Mouse (Mus musculus): ENCODE data around the gene Rnf34. TPM values are rescaled to one million over a fixed set of nuclear protein-coding genes. Genes with fewer than 3 reads are reported as not detected.

Gene Rnf34
- 32.8 and 37.1 TPM in 2 replicates for polyA plus RNA-seq (2014; fragmentation: Nextera tagmentation; extraction: Ambion mirVana)

GRCm38 (mm10) chr5:122849521-122850318 lies at the start of gene Rnf34:
Gene Rnf34, plus strand, starts transcription at chr5:122850048.
- DNase-seq (ENCODE audit: low spot score) (peak; percentile 100), ATAC-seq (ENCODE audit: low read depth) (peak; percentile 99)
- Histone ChIP-seq H3K27me3 (replicated peaks; ENCODE audit: control insufficient read depth, insufficient read depth, low read length) (no peaks in the 10 kb centered on the region), H3K9ac (ENCODE audit: low read depth, low read length) (peak within 1 kb of the TSS; percentile 95), H3K27ac (replicated peaks; ENCODE audit: low read depth, low read length) (peak within 1 kb of the TSS; percentile 91), H3K4me1 (ENCODE audit: control insufficient read depth, insufficient read depth, low read length) (peaks cover 11% of the 10 kb centered on the region; the same call in 1 of the 2 replicates), H3K9me3 (ENCODE audit: control insufficient read depth, low read length) (no peaks in the 10 kb centered on the region), H3K36me3 (ENCODE audit: control insufficient read depth, insufficient read depth, low read length) (0 out of 2 replicates have a peak, but pooled peaks cover 5% of the 10 kb centered on the region), H3K4me3 (ENCODE audit: low read depth, low read length) (peak within 1 kb of the TSS; percentile 87), H3K4me2 (ENCODE audit: low read depth, low read length) (peak within 1 kb of the TSS; percentile 68)
- under 1% methylated on average over 41 of the region's 61 CpGs for WGBS

DNA sequence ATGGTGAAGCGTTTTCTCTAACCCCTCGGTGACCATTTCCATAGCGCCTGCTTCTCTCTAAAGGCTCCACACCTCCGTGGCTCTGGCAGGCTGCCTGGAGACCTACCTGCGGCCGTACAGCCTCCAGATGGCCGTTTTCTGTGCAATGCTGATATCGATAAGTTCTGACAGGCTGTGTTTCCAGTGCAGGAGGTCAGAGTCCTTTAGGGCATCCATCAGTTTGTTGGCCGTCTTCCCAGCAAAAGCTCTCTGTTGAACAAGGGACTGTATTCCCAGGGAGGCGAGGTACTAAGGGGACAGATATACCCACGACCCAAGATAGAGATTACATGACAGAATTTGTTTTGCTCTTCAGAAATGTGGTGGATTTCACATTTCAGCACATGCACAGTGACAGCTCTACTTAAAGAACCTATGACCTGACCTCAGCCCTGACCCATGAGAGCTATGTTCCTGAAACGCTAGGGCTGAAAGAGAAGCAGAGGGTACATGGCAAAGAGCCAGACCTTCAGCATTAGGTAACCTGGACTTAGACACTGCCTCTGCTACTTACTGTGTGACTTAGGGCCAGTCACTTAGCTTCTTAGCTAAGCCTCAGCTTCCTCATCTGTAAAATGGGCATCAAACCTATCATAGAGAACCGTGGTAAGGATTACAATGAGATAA lies 49.4 kb upstream of the Rnf34 start:
- no peak overlapping the region for H3K4me3 ChIP-seq (ENCODE audit: low read depth, low read length)
- DNase-seq (ENCODE audit: low spot score) (no peak), ATAC-seq (ENCODE audit: low read depth) (no peak)
- H3K9me3 ChIP-seq (ENCODE audit: control insufficient read depth, low read length), result no peaks in the 10 kb centered on the region
- no peak overlapping the region for H3K4me2 ChIP-seq (ENCODE audit: low read depth, low read length)
- no peak overlapping the region for H3K27ac ChIP-seq (replicated peaks; ENCODE audit: low read depth, low read length)
- no peak overlapping the region for H3K9ac ChIP-seq (ENCODE audit: low read depth, low read length)
- no peaks in the 10 kb centered on the region for H3K4me1 ChIP-seq (ENCODE audit: control insufficient read depth, insufficient read depth, low read length)
- 61% methylated on average over 13 of the region's 13 CpGs for whole genome bisulfite sequencing
- H3K27me3 ChIP-seq (replicated peaks; ENCODE audit: control insufficient read depth, insufficient read depth, low read length), result no peaks in the 10 kb centered on the region
- H3K36me3 ChIP-seq (ENCODE audit: control insufficient read depth, insufficient read depth, low read length), result peaks cover 96% of the 10 kb centered on the region

- no peak for ATAC-seq (ENCODE audit: low read depth)
- Histone ChIP-seq H3K4me3 (ENCODE audit: low read depth, low read length) (no peak overlapping the region), H3K9me3 (ENCODE audit: control insufficient read depth, low read length) (no peaks in the 10 kb centered on the region), H3K4me2 (ENCODE audit: low read depth, low read length) (no peak overlapping the region), H3K9ac (ENCODE audit: low read depth, low read length) (no peak overlapping the region), H3K36me3 (ENCODE audit: control insufficient read depth, insufficient read depth, low read length) (peaks cover 97% of the 10 kb centered on the region), H3K27me3 (replicated peaks; ENCODE audit: control insufficient read depth, insufficient read depth, low read length) (no peaks in the 10 kb centered on the region), H3K4me1 (ENCODE audit: control insufficient read depth, insufficient read depth, low read length) (no peaks in the 10 kb centered on the region), H3K27ac (replicated peaks; ENCODE audit: low read depth, low read length) (no peak overlapping the region)
- DNase-seq (ENCODE audit: low spot score), result no peak
- 97% methylated on average over 8 of the region's 8 CpGs for WGBS
These were observed 48.2 kb upstream of the Rnf34 start for GRCm38 (mm10) chr5:122801684-122802083.

GRCm38 (mm10) chr5:122802706-122803105 lies 47.1 kb upstream of the Rnf34 start:
- ATAC-seq (ENCODE audit: low read depth) (no peak), DNase-seq (ENCODE audit: low spot score) (peak; percentile 74)
- Histone ChIP-seq H3K4me2 (ENCODE audit: low read depth, low read length) (no peak overlapping the region), H3K4me1 (ENCODE audit: control insufficient read depth, insufficient read depth, low read length) (no peaks in the 10 kb centered on the region), H3K9me3 (ENCODE audit: control insufficient read depth, low read length) (no peaks in the 10 kb centered on the region), H3K27ac (replicated peaks; ENCODE audit: low read depth, low read length) (no peak overlapping the region), H3K27me3 (replicated peaks; ENCODE audit: control insufficient read depth, insufficient read depth, low read length) (no peaks in the 10 kb centered on the region), H3K9ac (ENCODE audit: low read depth, low read length) (no peak overlapping the region), H3K4me3 (ENCODE audit: low read depth, low read length) (no peak overlapping the region), H3K36me3 (ENCODE audit: control insufficient read depth, insufficient read depth, low read length) (peaks cover 100% of the 10 kb centered on the region)
- WGBS, result 67% methylated on average over 9 of the region's 9 CpGs

GRCm38 (mm10) chr5:122805503-122805902 lies 44.3 kb upstream of the Rnf34 start:
- H3K9me3 ChIP-seq (ENCODE audit: control insufficient read depth, low read length), result no peaks in the 10 kb centered on the region
- no peaks in the 10 kb centered on the region for H3K4me1 ChIP-seq (ENCODE audit: control insufficient read depth, insufficient read depth, low read length)
- H3K36me3 ChIP-seq (ENCODE audit: control insufficient read depth, insufficient read depth, low read length), result peaks cover 91% of the 10 kb centered on the region
- H3K9ac ChIP-seq (ENCODE audit: low read depth, low read length), result no peak overlapping the region
- ATAC-seq (ENCODE audit: low read depth), result no peak
- H3K27me3 ChIP-seq (replicated peaks; ENCODE audit: control insufficient read depth, insufficient read depth, low read length), result no peaks in the 10 kb centered on the region
- no peak overlapping the region for H3K4me2 ChIP-seq (ENCODE audit: low read depth, low read length)
- 52% methylated on average over 3 of the region's 3 CpGs for WGBS
- DNase-seq (ENCODE audit: low spot score), result no peak
- no peak overlapping the region for H3K27ac ChIP-seq (replicated peaks; ENCODE audit: low read depth, low read length)
- no peak overlapping the region for H3K4me3 ChIP-seq (ENCODE audit: low read depth, low read length)

GRCm38 (mm10) chr5:122811364-122812079 lies 38.3 kb upstream of the Rnf34 start:
- no peaks in the 10 kb centered on the region for H3K27me3 ChIP-seq (replicated peaks; ENCODE audit: control insufficient read depth, insufficient read depth, low read length)
- no peak overlapping the region for H3K27ac ChIP-seq (replicated peaks; ENCODE audit: low read depth, low read length)
- H3K9me3 ChIP-seq (ENCODE audit: control insufficient read depth, low read length), result no peaks in the 10 kb centered on the region
- 89% methylated on average over 9 of the region's 9 CpGs for WGBS
- H3K36me3 ChIP-seq (ENCODE audit: control insufficient read depth, insufficient read depth, low read length), result peaks cover 90% of the 10 kb centered on the region
- H3K4me1 ChIP-seq (ENCODE audit: control insufficient read depth, insufficient read depth, low read length), result no peaks in the 10 kb centered on the region
- no peak overlapping the region for H3K9ac ChIP-seq (ENCODE audit: low read depth, low read length)
- no peak overlapping the region for H3K4me2 ChIP-seq (ENCODE audit: low read depth, low read length)
- DNase-seq (ENCODE audit: low spot score), result peak; percentile 59
- H3K4me3 ChIP-seq (ENCODE audit: low read depth, low read length), result no peak overlapping the region
- ATAC-seq (ENCODE audit: low read depth), result no peak

- ATAC-seq (ENCODE audit: low read depth), result no peak
- H3K27me3 ChIP-seq (replicated peaks; ENCODE audit: control insufficient read depth, insufficient read depth, low read length), result no peaks in the 10 kb centered on the region
- no peak overlapping the region for H3K4me2 ChIP-seq (ENCODE audit: low read depth, low read length)
These were observed 37.1 kb upstream of the Rnf34 start for GRCm38 (mm10) chr5:122812699-122813098.

GRCm38 (mm10) chr5:122820777-122821523 lies 28.9 kb upstream of the Rnf34 start, which contains the start of gene Anapc5:
Gene Anapc5, minus strand, starts transcription at chr5:122821339.
- Histone ChIP-seq H3K4me2 (ENCODE audit: low read depth, low read length) (peak within 1 kb of the TSS; percentile 59), H3K27ac (replicated peaks; ENCODE audit: low read depth, low read length) (peak within 1 kb of the TSS; percentile 95), H3K36me3 (ENCODE audit: control insufficient read depth, insufficient read depth, low read length) (peaks cover 35% of the 10 kb centered on the region), H3K9me3 (ENCODE audit: control insufficient read depth, low read length) (no peaks in the 10 kb centered on the region), H3K9ac (ENCODE audit: low read depth, low read length) (peak within 1 kb of the TSS; percentile 88), H3K4me1 (ENCODE audit: control insufficient read depth, insufficient read depth, low read length) (peaks cover 11% of the 10 kb centered on the region; the same call in 1 of the 2 replicates), H3K4me3 (ENCODE audit: low read depth, low read length) (peak within 1 kb of the TSS; percentile 74), H3K27me3 (replicated peaks; ENCODE audit: control insufficient read depth, insufficient read depth, low read length) (no peaks in the 10 kb centered on the region)
- under 1% methylated on average over 45 of the region's 55 CpGs for WGBS
- DNase-seq (ENCODE audit: low spot score) (peak; percentile 99), ATAC-seq (ENCODE audit: low read depth) (peak; percentile 100)

More at GRCm38 (mm10) chr5:122812699-122813098, 37.1 kb upstream of the Rnf34 start:
- DNase-seq (ENCODE audit: low spot score), result no peak
- Histone ChIP-seq H3K4me1 (ENCODE audit: control insufficient read depth, insufficient read depth, low read length) (no peaks in the 10 kb centered on the region), H3K9me3 (ENCODE audit: control insufficient read depth, low read length) (no peaks in the 10 kb centered on the region), H3K36me3 (ENCODE audit: control insufficient read depth, insufficient read depth, low read length) (peaks cover 90% of the 10 kb centered on the region), H3K4me3 (ENCODE audit: low read depth, low read length) (no peak overlapping the region), H3K27ac (replicated peaks; ENCODE audit: low read depth, low read length) (no peak overlapping the region), H3K9ac (ENCODE audit: low read depth, low read length) (no peak overlapping the region)
- WGBS, result 82% methylated on average over 3 of the region's 3 CpGs

Measured in embryonic facial prominence, embryonic 14.5 days (tissue).